Mouse (Mus musculus) brain, embryonic 14.5 days (tissue): ENCODE data around the gene Eln.

Experiments
- CTCF ChIP-seq: fragments of 200-500 bp; IDR thresholded peaks from 2 replicates; pipeline ENCODE4 v1.5.1; 2012; ENCODE audit warnings: inconsistent platforms, mild to moderate bottlenecking, moderate library complexity, borderline replicate concordance; ENCODE audit not compliant: insufficient read depth, insufficient read length; ENCODE audit errors: extremely low read depth
- POLR2A ChIP-seq: fragments of 200-500 bp; IDR thresholded peaks from 2 replicates; pipeline ENCODE4 v1.6.1; 2012; ENCODE audit warnings: mild to moderate bottlenecking, inconsistent platforms, borderline replicate concordance; ENCODE audit not compliant: poor library complexity, insufficient read depth, insufficient read length, severe bottlenecking; ENCODE audit errors: extremely low read depth

- TF ChIP-seq CTCF (no peak), POLR2A (no peak)
Measured at GRCm38 (mm10) chr5:134739951-134740350, 7.2 kb downstream of the Eln start.
